Mouse (Mus musculus) hindbrain, postnatal 0 days (tissue): ENCODE data around the gene Myo6. TPM values are rescaled to one million over a fixed set of nuclear protein-coding genes. Genes with fewer than 3 reads are reported as not detected.

Experiments
- ATAC-seq: fragments of 200-750 bp; cut with Nextera tagmentation; 2 replicates; pipeline ENCODE4 v1.8.0; 2017; ENCODE audit warnings: mild to moderate bottlenecking, moderate TSS enrichment, moderate library complexity
- DNase-seq: peaks from one replicate; pipeline ENCODE4 v3.0.0-alpha.2; 2015; ENCODE audit warnings: low spot score
- H3K27ac ChIP-seq: fragments of 300-500 bp; sonication (generic); 2 replicates; pipeline ENCODE4 v1.5.1; 2014; ENCODE audit warnings: mild to moderate bottlenecking
- H3K27me3 ChIP-seq: fragments of 300-500 bp; sonication (generic); 2 replicates; pipeline ENCODE4 v1.6.1; 2014; ENCODE audit warnings: low read length, mixed read lengths; ENCODE audit not compliant: insufficient read depth
- H3K36me3 ChIP-seq: fragments of 300-500 bp; sonication (generic); 2 replicates; pipeline ENCODE4 v1.6.1; 2014; ENCODE audit warnings: low read length, mixed read lengths; ENCODE audit not compliant: insufficient read depth
- H3K4me1 ChIP-seq: fragments of 300-500 bp; sonication (generic); 2 replicates; pipeline ENCODE4 v1.6.1; 2014; ENCODE audit warnings: antibody characterized with exemption, low read length, mixed read lengths; ENCODE audit not compliant: insufficient read depth
- H3K4me2 ChIP-seq: fragments of 300-500 bp; sonication (generic); 2 replicates; pipeline ENCODE4 v1.6.1; 2014; ENCODE audit warnings: low read depth, mild to moderate bottlenecking, low read length, moderate library complexity, mixed read lengths
- H3K4me3 ChIP-seq: fragments of 300-500 bp; sonication (generic); 2 replicates; pipeline ENCODE4 v1.5.1; 2014; ENCODE audit warnings: low read length
- H3K9ac ChIP-seq: fragments of 300-500 bp; sonication (generic); replicated peaks from 2 replicates; pipeline ENCODE4 v1.6.1; 2014; ENCODE audit warnings: mild to moderate bottlenecking, low read length, moderate library complexity, mixed read lengths
- H3K9me3 ChIP-seq: fragments of 300-500 bp; sonication (generic); 2 replicates; pipeline ENCODE4 v1.6.1; 2016; ENCODE audit warnings: low read length, mixed read lengths
- CTCF ChIP-seq: IDR thresholded peaks from 2 replicates; pipeline ENCODE4 v1.5.1; 2016; ENCODE audit warnings: antibody characterized with exemption, control low read depth, low read depth
- WGBS: fragments of 180-500 bp; shearing (Covaris S2); extraction: QIAGEN DNeasy Blood & Tissue Kit; methylation state at CpG from one replicate; pipeline ENCODE4 v1.1.7; 2014; 5-methylcytosine and 5-hydroxymethylcytosine counted together
- polyA plus RNA-seq: library from polyadenylated mRNA; unstranded; fragments of >200 nt; fragmentation: Nextera tagmentation; extraction: Ambion mirVana; gene quantifications from 2 replicates; pipeline ENCODE4 v1.2.1, GENCODE M21; 2015
- total RNA-seq: library from RNA; depleted of rRNA; stranded (reverse); fragments of >200 nt; gene quantifications from 2 replicates; pipeline ENCODE4 v1.2.3, GENCODE M21; 2014

The Myo6 gene
- total and polyA plus RNA-seq, 2 experiments from 2014 or later: 32.6 to 48.4 TPM

DNA sequence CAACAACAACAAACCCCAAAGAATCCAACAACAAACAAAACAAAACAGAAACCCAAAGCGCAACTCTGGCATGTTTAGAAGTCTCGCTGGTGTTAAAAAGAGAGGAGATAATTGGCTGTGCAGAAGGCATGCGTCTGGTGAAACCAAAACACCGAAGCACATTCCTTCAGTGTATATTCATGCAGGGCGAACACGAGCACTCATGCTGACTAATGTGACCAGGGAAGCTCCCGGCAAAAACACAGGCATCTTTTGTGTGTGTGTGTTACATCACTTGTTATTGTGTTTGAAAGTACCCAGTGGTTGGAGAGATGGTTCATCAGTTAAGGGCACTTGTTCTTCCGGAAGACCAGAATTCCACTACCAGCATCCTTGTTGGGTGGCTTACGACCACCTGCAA lies 4.7 kb downstream of the Myo6 start:
- TF ChIP-seq CTCF: no peak
- WGBS: 77% methylated on average over 9 of the region's 9 CpGs
- Histone ChIP-seq H3K4me1 (peaks cover 7% of the 10 kb centered on the region; the same call in 1 of the 2 replicates), H3K9me3 (no peaks in the 10 kb centered on the region), H3K4me3 (no peak overlapping the region), H3K36me3 (no peaks in the 10 kb centered on the region), H3K4me2 (no peak overlapping the region), H3K27ac (no peak overlapping the region), H3K9ac (no peak overlapping the region), H3K27me3 (no peaks in the 10 kb centered on the region)
- DNase-seq: no peak
- no peak for ATAC-seq

DNA sequence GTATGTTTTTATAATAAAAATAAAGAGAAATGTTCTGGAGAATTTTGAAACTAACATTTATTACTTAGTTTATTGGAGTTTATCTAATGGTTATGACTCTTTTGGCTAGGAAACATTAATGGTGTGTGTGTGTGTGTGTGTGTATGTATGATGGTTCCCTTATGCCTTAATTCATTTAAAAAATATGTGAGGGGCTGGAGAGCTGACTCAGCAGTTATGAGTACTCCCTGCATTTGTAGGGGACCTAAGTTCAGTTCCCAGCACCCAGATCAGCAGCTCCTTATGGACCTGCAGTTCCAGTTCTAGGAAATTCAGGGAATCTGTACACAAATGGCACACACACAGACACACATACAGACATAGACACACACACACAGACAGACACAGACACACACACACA lies 6.4 kb downstream of the Myo6 start:
- no peak for TF ChIP-seq CTCF
- ATAC-seq (no peak), DNase-seq (no peak)
- Histone ChIP-seq H3K4me3 (no peak overlapping the region), H3K27ac (no peak overlapping the region), H3K4me1 (peaks cover 7% of the 10 kb centered on the region; the same call in 1 of the 2 replicates), H3K27me3 (no peaks in the 10 kb centered on the region), H3K4me2 (no peak overlapping the region), H3K9me3 (no peaks in the 10 kb centered on the region), H3K9ac (no peak overlapping the region), H3K36me3 (no peaks in the 10 kb centered on the region)

GRCm38 (mm10) chr9:80172396-80173222 lies 7.8 kb downstream of the Myo6 start:
- ATAC-seq: no peak
- 69% methylated on average over 8 of the region's 8 CpGs for WGBS

GRCm38 (mm10) chr9:80173629-80174028 lies 8.8 kb downstream of the Myo6 start:
- H3K9me3 ChIP-seq: no peaks in the 10 kb centered on the region
- 20% methylated on average over 9 of the region's 9 CpGs for WGBS
- H3K27ac ChIP-seq: peak overlapping the region; percentile 36; the same call in 1 of the 2 replicates
- H3K4me1 ChIP-seq: peaks cover 2% of the 10 kb centered on the region; the same call in 1 of the 2 replicates
- ATAC-seq (peak; percentile 87), DNase-seq (peak; percentile 51)
- no peak overlapping the region for H3K9ac ChIP-seq
- H3K4me2 ChIP-seq: no peak overlapping the region
- H3K36me3 ChIP-seq: no peaks in the 10 kb centered on the region
- no peak for TF ChIP-seq CTCF
- H3K27me3 ChIP-seq: no peaks in the 10 kb centered on the region
- H3K4me3 ChIP-seq: no peak overlapping the region

More at GRCm38 (mm10) chr9:80172396-80173222, 7.8 kb downstream of the Myo6 start:
- no peak overlapping the region for H3K4me3 ChIP-seq
- no peak overlapping the region for H3K27ac ChIP-seq
- H3K36me3 ChIP-seq: no peaks in the 10 kb centered on the region
- TF ChIP-seq CTCF: no peak
- H3K9me3 ChIP-seq: no peaks in the 10 kb centered on the region
- H3K9ac ChIP-seq: no peak overlapping the region
- no peaks in the 10 kb centered on the region for H3K27me3 ChIP-seq
- no peak overlapping the region for H3K4me2 ChIP-seq
- no peak for DNase-seq
- peaks cover 2% of the 10 kb centered on the region; the same call in 1 of the 2 replicates for H3K4me1 ChIP-seq

- Histone ChIP-seq H3K4me1 (peaks cover 2% of the 10 kb centered on the region; the same call in 1 of the 2 replicates), H3K27ac (peak overlapping the region; percentile 20; the same call in 1 of the 2 replicates), H3K36me3 (no peaks in the 10 kb centered on the region), H3K27me3 (no peaks in the 10 kb centered on the region), H3K9me3 (no peaks in the 10 kb centered on the region), H3K4me2 (no peak overlapping the region), H3K9ac (no peak overlapping the region), H3K4me3 (no peak overlapping the region)
- ATAC-seq (0 out of 2 replicates have a peak, but pooled peaks have one; percentile 13), DNase-seq (peak; percentile 53)
- no peak for TF ChIP-seq CTCF
- 67% methylated on average over 13 of the region's 13 CpGs for WGBS
Measured at GRCm38 (mm10) chr9:80176696-80177478, 12.1 kb downstream of the Myo6 start.

- H3K4me1 ChIP-seq: peaks cover under 1% of the 10 kb centered on the region; the same call in 1 of the 2 replicates
- no peak overlapping the region for H3K4me2 ChIP-seq
- no peak overlapping the region for H3K27ac ChIP-seq
- no peaks in the 10 kb centered on the region for H3K36me3 ChIP-seq
- H3K27me3 ChIP-seq: no peaks in the 10 kb centered on the region
- ATAC-seq: peak; percentile 66; the same call in 1 of the 2 replicates
- TF ChIP-seq CTCF: no peak
- H3K4me3 ChIP-seq: no peak overlapping the region
- WGBS: 54% methylated on average over 2 of the region's 2 CpGs
- H3K9me3 ChIP-seq: no peaks in the 10 kb centered on the region
- H3K9ac ChIP-seq: no peak overlapping the region
- DNase-seq: peak; percentile 28
Measured at GRCm38 (mm10) chr9:80178670-80179069, 13.8 kb downstream of the Myo6 start.
